Mouse (Mus musculus) 3T3-L1 (cell line): ENCODE results near the gene Akain1.

Experiments
- DNase-seq: peaks from one replicate; pipeline ENCODE4 v3.0.0-alpha.2; 2015; ENCODE audit warnings: low read depth, low spot score

Akain1 gene

GRCm38 (mm10) chr17:69438990-69439491, at the start of gene Akain1:
Gene Akain1, plus strand, starts transcription at chr17:69439326.
- DNase-seq = no peak

DNA sequence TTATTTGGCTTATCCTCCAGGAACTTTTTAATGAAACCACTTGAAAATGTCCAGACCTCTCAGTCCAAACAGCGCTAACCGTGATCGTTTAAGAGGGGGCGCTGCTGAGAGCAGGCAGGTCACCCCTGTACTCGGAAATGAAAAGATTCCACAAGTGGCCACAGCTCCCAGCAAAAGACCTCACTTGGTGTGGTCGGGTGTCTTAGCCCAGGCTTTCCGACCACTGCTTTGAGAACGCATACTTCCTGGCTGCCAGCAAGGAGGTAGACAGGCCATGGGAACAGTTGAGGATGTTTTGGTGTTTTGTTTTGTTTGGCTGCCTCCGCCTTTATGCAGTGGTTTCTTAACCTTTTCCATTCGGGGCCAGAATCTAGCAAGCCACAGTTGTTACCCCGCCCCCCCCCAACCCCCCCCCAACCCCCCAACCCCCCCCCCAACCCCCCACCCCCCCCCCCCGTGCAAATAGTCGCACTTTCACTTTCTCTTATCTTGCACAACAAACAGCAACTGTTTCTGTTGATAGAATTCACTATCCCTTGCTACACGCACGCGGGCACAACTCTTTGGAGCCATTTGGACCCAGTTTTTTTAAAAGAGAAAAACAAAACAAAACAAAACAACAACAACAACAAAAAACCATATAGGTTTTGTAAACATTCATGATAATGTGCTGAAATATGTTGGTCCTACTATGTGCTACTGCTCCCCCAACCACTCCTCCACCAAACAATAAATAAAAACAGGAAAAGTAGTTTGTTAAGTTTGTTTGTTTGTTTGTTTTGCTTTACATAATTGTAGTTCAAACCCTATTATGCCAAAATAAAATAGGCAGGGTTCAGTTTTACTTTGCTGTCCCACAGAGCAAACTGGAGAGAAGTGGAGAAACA, 42.7 kb upstream of the Akain1 start:
- DNase-seq = no peak

DNA sequence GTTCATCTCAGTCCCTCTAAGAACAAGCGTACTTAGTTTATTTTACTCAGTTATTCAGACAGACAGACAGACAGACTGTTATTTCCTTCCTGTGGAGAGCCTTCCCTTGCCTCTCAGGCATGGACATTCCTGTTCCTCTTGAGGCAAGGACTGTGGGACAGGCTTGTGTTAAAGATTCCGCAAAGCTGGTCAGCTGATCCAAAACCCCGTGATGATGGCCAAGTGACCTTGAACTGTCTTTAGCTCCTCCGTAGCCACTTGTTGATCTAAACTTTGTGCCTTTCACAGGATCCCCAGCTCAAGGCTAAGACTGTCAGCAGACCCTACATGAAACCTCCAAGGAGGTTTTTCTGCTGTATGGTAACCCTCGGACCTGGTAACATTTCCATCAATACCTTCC, 42.0 kb upstream of the Akain1 start:
- DNase-seq = no peak

GRCm38 (mm10) chr17:69398092-69398491, 41.0 kb upstream of the Akain1 start:
- no peak for DNase-seq

- DNase-seq = peak; percentile 57
Observed at GRCm38 (mm10) chr17:69401146-69401545, 38.0 kb upstream of the Akain1 start.

DNA sequence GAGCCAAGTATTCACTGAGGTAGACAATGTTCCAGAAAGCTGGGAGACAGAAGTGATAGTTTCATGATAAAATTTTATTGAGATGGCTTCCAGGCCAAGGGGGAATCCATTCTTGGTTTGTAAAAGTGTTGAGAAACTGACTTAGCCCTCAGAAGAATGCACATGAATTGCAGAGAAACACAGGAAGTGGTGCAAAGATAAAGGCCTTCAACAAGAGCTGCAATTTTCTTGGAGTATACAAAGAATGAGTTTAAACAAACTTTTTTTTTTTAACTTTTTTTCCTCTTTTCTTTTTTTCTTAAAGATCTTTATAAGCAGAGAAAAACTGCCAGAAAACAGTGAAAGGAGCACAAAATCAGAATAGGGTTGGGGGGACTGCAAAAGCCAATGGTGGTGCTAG, 23.0 kb upstream of the Akain1 start:
- DNase-seq = peak; percentile 21

DNA sequence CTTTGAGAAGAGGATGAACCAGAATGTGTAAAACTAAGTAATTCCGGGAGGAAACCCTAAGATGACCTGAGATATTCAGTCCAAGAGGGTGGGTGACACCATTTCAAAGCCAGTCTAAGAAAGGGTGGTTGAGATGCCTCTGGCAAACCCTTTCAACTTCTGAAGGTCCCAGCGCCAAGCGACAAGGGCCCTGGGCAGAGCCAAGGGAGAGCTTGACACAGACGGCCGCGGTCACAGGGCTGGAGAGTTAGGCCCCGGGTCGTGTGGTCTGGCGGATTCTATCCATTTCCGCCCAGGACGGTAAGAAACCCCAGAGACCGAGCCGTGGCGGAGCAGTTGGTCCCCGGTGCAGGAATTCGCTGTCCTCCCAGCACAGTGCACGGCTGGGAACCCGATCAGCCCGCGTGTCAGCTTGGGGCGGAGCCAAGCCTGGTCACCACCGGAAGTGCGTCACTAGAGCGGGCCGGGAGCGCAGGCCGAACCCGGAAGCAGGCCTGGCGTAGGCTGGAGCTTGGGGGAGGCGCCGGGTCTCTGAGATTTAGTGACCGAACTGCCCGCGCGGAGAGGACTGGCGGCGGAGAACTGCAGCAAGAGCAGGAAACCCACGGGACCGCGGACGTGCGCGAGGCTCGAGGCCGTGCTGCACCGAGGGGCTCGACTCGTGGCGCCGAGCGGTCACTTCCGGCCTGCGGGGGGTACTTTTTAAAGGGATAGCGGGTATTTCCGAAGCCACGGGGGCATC, 22.0 kb upstream of the Akain1 start:
- DNase-seq = peak; percentile 95

GRCm38 (mm10) chr17:69417724-69418373, 21.3 kb upstream of the Akain1 start:
- peak; percentile 59 for DNase-seq

DNA sequence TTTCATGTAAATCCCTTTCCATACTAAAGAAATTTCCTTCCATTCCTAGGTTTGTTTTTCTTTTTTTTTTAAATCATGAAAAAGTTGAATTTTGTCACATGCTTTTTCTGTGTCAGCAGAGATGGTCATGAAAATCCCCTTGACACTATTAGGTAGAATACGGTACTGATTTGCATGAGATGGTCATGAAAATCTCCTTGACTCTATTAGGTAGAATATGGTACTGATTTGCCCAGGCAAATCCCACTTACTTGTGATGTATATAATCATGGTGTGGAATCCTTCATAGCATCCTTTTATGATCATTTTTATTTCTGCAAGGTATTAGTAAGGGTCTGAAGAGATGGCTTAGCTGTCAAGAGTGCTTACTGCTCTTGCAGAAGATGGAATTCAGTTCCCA, 17.5 kb upstream of the Akain1 start:
- peak; percentile 69 for DNase-seq

DNA sequence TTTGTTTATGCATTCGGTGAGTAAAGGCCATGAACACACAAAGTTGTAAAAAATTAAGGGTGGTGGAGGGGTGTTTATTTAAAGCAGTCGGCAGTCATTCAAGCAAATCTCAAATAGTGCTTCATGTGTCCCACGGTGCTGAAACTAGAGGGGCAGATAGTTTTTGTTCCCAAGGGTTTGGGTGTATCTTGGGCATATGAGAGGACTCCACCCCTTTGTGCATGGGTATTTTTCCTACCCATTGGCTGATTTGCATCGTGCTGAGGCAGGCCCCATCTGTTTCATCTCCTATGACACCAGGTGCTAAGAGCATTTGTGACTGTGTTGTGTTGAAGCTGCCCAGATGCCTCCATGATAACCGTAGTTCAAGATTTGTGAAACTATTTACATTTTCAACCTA, 1.3 kb upstream of the Akain1 start:
- DNase-seq = no peak

DNA sequence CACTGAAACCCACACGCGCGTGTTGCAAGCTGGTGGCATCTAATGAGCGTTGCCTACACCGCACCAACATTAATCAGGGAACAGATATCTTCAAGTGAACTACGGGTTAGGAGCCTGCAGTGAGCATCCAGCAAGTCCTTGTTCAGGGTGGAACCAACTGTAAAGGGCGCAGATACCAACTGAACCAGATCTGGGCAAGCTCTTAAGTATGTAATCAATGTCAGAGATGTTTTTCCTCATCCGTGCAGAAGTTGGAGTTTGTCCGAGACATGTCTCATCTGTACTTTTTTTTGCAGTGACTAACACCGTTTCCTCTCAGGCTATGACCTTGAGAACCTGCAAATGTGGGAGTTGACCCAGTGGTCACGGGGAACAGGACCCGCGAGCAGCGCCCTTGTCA, 640 bp upstream of the Akain1 start:
- DNase-seq = no peak

- no peak for DNase-seq
Observed at GRCm38 (mm10) chr17:69439571-69440480, 700 bp downstream of the Akain1 start.

DNA sequence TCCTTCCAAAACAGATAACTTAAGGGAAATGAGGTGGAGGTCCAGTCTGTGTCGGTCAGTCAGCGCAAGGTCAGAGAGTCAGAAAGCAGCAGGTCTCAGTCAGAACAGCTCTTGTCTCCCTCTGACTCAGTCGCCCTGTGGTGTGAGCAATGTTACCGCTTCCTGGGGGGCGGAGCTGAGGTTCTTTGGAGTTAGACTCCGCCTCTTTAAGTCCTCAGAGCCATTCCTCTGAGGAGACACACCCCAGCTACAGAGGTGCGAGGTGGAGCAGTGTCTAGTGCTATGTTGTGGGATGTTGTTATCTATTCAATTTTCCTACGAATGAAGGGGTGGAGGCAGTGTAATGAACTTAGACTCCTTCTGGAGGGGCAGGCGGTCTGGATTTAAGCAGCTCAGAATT, 1.9 kb downstream of the Akain1 start:
- peak; percentile 27 for DNase-seq

DNA sequence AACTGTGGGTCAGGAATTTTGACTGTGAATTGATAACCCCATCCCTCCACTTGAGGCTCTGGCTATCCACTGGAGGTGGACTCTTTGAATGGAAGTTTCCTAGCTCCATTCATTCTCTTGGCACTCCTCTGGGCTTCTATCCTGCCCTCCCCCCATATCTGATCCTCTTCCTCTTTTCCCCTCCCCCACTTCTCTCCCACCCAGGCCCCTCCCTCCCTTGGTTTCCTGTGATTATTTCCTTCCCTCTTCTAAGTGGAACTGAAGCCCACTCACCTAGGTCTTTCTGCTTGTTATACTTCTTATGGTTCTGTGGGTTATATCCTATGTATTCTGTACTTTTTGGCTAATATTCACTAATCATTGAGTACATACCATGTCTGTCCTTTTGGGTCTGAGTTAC, 9.6 kb downstream of the Akain1 start:
- DNase-seq = no peak

- DNase-seq = no peak
Observed at GRCm38 (mm10) chr17:69461680-69462079, 22.6 kb downstream of the Akain1 start.

GRCm38 (mm10) chr17:69463037-69463436, 23.9 kb downstream of the Akain1 start:
- DNase-seq = no peak

GRCm38 (mm10) chr17:69471171-69471570, 32.0 kb downstream of the Akain1 start:
- DNase-seq = no peak

DNA sequence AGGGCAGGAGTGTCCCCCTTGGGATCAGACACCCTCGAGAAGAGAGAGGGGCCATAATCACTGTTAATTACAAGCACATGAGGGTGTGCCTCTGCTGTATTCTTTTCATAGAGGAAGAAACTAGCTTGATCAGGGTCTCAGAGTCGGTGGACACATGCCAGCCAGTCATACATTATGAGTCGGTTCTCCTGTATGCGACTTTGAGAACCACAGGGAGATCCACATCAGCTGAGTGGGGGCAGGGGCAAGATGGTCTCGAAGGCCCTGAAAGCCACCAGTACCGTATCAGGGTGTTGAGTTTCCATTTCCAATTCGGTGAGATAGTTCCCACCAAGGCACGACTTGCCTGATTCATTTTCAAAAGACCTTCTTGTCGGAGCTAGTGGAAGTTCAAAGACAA, 33.3 kb downstream of the Akain1 start:
- DNase-seq = peak; percentile 57

DNA sequence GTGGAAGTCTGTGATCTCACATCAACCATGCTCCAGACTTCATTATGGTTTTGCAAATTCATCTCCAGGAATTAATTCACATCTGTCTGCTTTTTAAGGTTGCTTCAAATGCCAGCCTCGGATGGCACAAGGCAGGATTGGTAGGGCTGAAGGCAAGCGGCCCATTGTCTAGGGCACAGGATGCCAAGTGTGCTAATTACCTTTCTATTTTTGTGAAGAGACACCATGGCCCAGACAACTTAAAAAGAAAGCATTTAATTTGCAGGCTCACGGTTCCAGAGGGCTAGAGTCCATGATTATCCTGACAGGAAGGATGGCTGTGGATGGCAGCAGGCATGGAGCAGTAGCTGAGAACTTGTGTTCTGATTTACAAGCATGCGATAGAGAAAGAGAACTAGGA, 35.0 kb downstream of the Akain1 start:
- DNase-seq = no peak

DNA sequence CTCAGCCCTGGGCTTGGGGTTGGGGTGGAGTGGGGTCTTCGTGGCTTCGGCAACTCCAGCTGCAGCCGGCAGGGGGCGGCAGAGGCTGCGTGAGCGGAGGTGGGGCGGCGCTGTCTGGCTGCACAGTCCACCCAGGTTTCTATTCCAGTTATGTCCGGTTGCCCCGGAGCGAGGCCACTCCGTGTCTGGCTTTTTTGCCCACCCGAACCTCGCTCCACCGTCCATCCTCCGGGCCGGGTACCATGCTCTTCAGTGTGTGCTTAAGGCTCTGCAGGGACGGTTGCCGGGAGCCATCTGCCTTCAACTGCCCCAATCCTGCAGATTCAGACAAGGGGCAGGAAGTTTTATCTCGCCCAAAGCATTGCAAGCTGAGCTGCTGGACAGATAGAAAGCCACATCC, 36.3 kb downstream of the Akain1 start:
- no peak for DNase-seq

DNA sequence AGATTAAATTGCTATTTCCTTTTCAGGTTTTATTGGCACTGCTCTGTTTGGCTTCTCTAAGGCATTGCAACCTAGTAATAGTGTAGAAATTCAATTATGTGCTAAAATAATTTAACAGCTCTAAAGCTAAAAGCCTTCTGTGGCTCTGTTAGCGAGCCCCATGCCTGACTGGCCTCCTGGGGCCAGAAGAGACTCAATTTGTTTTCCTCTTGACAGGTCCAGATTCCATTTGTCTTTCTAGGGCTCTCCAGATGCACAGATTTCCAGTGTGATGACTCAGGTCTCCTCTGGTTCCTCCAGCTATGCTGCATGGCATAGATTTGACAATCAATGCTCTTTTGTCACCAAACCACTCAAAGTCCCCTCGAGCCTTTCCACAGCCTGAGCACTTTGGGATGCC, 38.4 kb downstream of the Akain1 start:
- DNase-seq = peak; percentile 56
